Mouse (Mus musculus): ENCODE measurements around the gene Sp2.

The Sp2 gene

GRCm38 (mm10) chr11:96969746-96970145 is 13.0 kb downstream of the Sp2 start:
- peak; percentile 78 to 84 for DNase-seq

GRCm38 (mm10) chr11:96969280-96969722 is 13.5 kb downstream of the Sp2 start:
- peak; percentile 49 to 57 for DNase-seq

- peak in 1 of 2 experiments; percentile 25 for DNase-seq
Measured at GRCm38 (mm10) chr11:96968476-96968875, 14.3 kb downstream of the Sp2 start.

GRCm38 (mm10) chr11:96967544-96968269 is 15.1 kb downstream of the Sp2 start:
- no peak for DNase-seq

GRCm38 (mm10) chr11:96966914-96967543 is 15.7 kb downstream of the Sp2 start:
- DNase-seq: no peak

- no peak for DNase-seq
Measured at GRCm38 (mm10) chr11:96966172-96966571, 16.6 kb downstream of the Sp2 start.

GRCm38 (mm10) chr11:96963580-96963979 is 19.2 kb downstream of the Sp2 start:
- peak; percentile 92 to 96 for DNase-seq

- DNase-seq: no peak
Measured at GRCm38 (mm10) chr11:96957061-96957805, 25.5 kb downstream of the Sp2 start.

GRCm38 (mm10) chr11:96956009-96956724 is 26.6 kb downstream of the Sp2 start:
- DNase-seq: peak in 1 of 2 experiments; percentile 63

- DNase-seq: no peak
Measured at GRCm38 (mm10) chr11:96955094-96955493, 27.7 kb downstream of the Sp2 start.

GRCm38 (mm10) chr11:96952896-96953295 is 29.9 kb downstream of the Sp2 start:
- DNase-seq: no peak

- DNase-seq: no peak
Measured at GRCm38 (mm10) chr11:96952426-96952825, 30.3 kb downstream of the Sp2 start.

- DNase-seq: no peak
Measured at GRCm38 (mm10) chr11:96950767-96951166, 32.0 kb downstream of the Sp2 start.

- no peak for DNase-seq
Measured at GRCm38 (mm10) chr11:96947849-96948248, 34.9 kb downstream of the Sp2 start.

GRCm38 (mm10) chr11:96946498-96946897 is 36.3 kb downstream of the Sp2 start:
- DNase-seq: no peak

- no peak for DNase-seq
Measured at GRCm38 (mm10) chr11:96944844-96945580, 37.7 kb downstream of the Sp2 start.

GRCm38 (mm10) chr11:96943746-96944304 is 38.9 kb downstream of the Sp2 start, which contains the start of gene Pnpo:
TSS of gene Pnpo (minus strand) at chr11:96943986.
- DNase-seq: peak; percentile 90 to 93

GRCm38 (mm10) chr11:96941989-96942590 is 40.7 kb downstream of the Sp2 start:
- DNase-seq: no peak

- no peak for DNase-seq
Measured at GRCm38 (mm10) chr11:96940578-96941465, 41.9 kb downstream of the Sp2 start.

- no peak for DNase-seq
Measured at GRCm38 (mm10) chr11:96938426-96938800, 44.3 kb downstream of the Sp2 start.

All from cerebellum, postnatal 25 days (tissue).